Mouse (Mus musculus) large intestine, adult 2 months (tissue): ENCODE data around the gene Snx27. TPM values are rescaled to one million over a fixed set of nuclear protein-coding genes. Genes with fewer than 3 reads are reported as not detected.

ENCODE experiments used
- DNase-seq: peaks from one replicate; pipeline ENCODE4 v3.0.0-alpha.2; 2012; ENCODE audit warnings: low read depth, low spot score
- WGBS: fragments of 180-500 bp; shearing (Covaris S2); methylation state at CpG from one replicate; pipeline ENCODE4 v1.1.7; 2018; 5-methylcytosine and 5-hydroxymethylcytosine counted together
- polyA plus RNA-seq: library from polyadenylated mRNA; depleted of rRNA; stranded (reverse); fragments of >200 nt; gene quantifications from 2 replicates; pipeline ENCODE4 v1.2.3, GENCODE M21; 2012; rRNA removed

Snx27 gene
- polyA plus RNA-seq = 5.5 and 6.7 TPM in 2 replicates

GRCm38 (mm10) chr3:94582456-94582891 is at the start of gene Snx27:
Gene Snx27 (minus strand): TSS chr3:94582716.
- peak; percentile 75 for DNase-seq
- WGBS = under 1% methylated on average over 42 of the region's 42 CpGs

GRCm38 (mm10) chr3:94629876-94630275 is 47.4 kb upstream of the Snx27 start:
- 74% methylated on average over 3 of the region's 3 CpGs for WGBS

GRCm38 (mm10) chr3:94628712-94629111 is 46.2 kb upstream of the Snx27 start:
- DNase-seq = no peak
- 94% methylated on average over 5 of the region's 5 CpGs for WGBS

More at GRCm38 (mm10) chr3:94629876-94630275, 47.4 kb upstream of the Snx27 start:
- DNase-seq = no peak

GRCm38 (mm10) chr3:94624281-94624680 is 41.8 kb upstream of the Snx27 start:
- WGBS = 87% methylated on average over 4 of the region's 4 CpGs
- DNase-seq = no peak

- no peak for DNase-seq
- WGBS = 76% methylated on average over 10 of the region's 10 CpGs
Measured at GRCm38 (mm10) chr3:94622550-94622949, 40.0 kb upstream of the Snx27 start.

- WGBS = 61% methylated on average over 11 of the region's 11 CpGs
- no peak for DNase-seq
Measured at GRCm38 (mm10) chr3:94621740-94622507, 39.4 kb upstream of the Snx27 start.

- 50% methylated on average over 4 of the region's 4 CpGs for WGBS
- peak; percentile 13 for DNase-seq
Measured at GRCm38 (mm10) chr3:94616717-94617116, 34.2 kb upstream of the Snx27 start.

- WGBS = 63% methylated on average over 7 of the region's 7 CpGs
Measured at GRCm38 (mm10) chr3:94613258-94613878, 30.9 kb upstream of the Snx27 start.

GRCm38 (mm10) chr3:94612274-94612673 is 29.8 kb upstream of the Snx27 start:
- no peak for DNase-seq
- 87% methylated on average over 1 of the region's 1 CpGs for WGBS

More at GRCm38 (mm10) chr3:94613258-94613878, 30.9 kb upstream of the Snx27 start:
- DNase-seq = no peak

GRCm38 (mm10) chr3:94611834-94612233 is 29.3 kb upstream of the Snx27 start:
- no peak for DNase-seq
- 76% methylated on average over 5 of the region's 5 CpGs for WGBS

- DNase-seq = no peak
- WGBS = 44% methylated on average over 4 of the region's 4 CpGs
Measured at GRCm38 (mm10) chr3:94611343-94611742, 28.8 kb upstream of the Snx27 start.

- DNase-seq = no peak
- WGBS = 64% methylated on average over 2 of the region's 2 CpGs
Measured at GRCm38 (mm10) chr3:94610581-94610980, 28.1 kb upstream of the Snx27 start.

- 86% methylated on average over 3 of the region's 3 CpGs for WGBS
- no peak for DNase-seq
Measured at GRCm38 (mm10) chr3:94609621-94610020, 27.1 kb upstream of the Snx27 start.

- no peak for DNase-seq
- WGBS = 0% methylated on average over 4 of the region's 4 CpGs
Measured at GRCm38 (mm10) chr3:94601959-94602358, 19.4 kb upstream of the Snx27 start.

GRCm38 (mm10) chr3:94597224-94597779 is 14.8 kb upstream of the Snx27 start:
- WGBS = 65% methylated on average over 3 of the region's 3 CpGs
- DNase-seq = no peak

- no peak for DNase-seq
- 85% methylated on average over 6 of the region's 6 CpGs for WGBS
Measured at GRCm38 (mm10) chr3:94595871-94596287, 13.4 kb upstream of the Snx27 start.

- no peak for DNase-seq
- 77% methylated on average over 5 of the region's 5 CpGs for WGBS
Measured at GRCm38 (mm10) chr3:94591066-94591465, 8.6 kb upstream of the Snx27 start.

- WGBS = 25% methylated on average over 5 of the region's 5 CpGs
- no peak for DNase-seq
Measured at GRCm38 (mm10) chr3:94587962-94588361, 5.4 kb upstream of the Snx27 start.

- no peak for DNase-seq
- WGBS = 53% methylated on average over 7 of the region's 7 CpGs
Measured at GRCm38 (mm10) chr3:94582944-94583343, 428 bp upstream of the Snx27 start.

GRCm38 (mm10) chr3:94581793-94582455 is 592 bp downstream of the Snx27 start:
- under 1% methylated on average over 48 of the region's 48 CpGs for WGBS
- DNase-seq = no peak
